Mouse (Mus musculus) kidney, postnatal 4 days (tissue): Measurements from ENCODE around the gene Cisd3.
"Not testable (repeated sequence)": the region's sequence is repeated elsewhere in the genome, so short reads cannot be mapped to it uniquely, and the experiment has no call there.

Experiments
- DNase-seq, 2 experiments: peaks; one replicate each; pipeline ENCODE4 v3.0.0; 2021; ENCODE audit warnings: mixed read lengths in 2 of 2

Cisd3 gene

DNA sequence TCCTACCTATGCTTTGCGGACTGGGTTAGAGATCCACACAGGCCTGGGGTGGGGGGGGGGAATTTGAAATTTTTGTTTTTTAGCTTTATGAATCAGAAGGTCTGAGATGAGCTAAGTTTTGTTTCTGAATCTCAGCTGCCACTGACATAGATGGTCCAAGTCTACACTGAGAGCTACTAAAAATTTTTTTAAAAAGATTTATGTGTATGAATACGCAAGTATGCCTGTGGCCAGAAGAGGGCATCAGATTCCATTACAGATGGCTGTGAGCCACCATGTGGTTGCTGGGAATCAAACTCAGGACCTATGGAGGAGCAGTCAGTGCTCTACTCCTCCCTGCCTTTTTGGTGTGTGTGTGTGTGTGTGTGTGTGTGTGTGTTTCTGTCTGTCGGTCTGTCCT, 28.7 kb downstream of the Cisd3 start:
- DNase-seq: no peak

GRCm38 (mm10) chr11:97714784-97715760, 29.4 kb downstream of the Cisd3 start:
- DNase-seq: no peak

DNA sequence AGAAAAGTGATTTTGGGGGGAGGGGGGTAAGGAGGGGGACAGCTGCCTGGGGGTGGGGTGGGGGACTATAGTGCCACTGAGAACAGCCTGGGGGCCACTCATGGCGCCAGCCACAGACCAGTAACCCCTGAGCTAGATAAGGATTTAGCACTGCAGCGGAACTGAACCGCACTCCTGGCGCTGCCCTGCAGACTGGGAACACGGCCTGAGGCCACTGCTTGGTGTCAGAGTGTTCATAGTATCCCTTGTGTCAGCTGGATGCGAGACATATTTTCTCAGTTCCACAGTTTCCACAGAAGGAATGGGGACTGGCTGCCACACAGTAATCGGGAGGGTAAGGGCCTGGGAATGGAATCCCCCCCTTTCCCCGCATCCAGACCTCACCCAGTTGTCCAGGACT, 30.4 kb downstream of the Cisd3 start:
- no peak for DNase-seq

GRCm38 (mm10) chr11:97717369-97718280, 32.0 kb downstream of the Cisd3 start:
- DNase-seq: no peak

GRCm38 (mm10) chr11:97718281-97718860, 32.7 kb downstream of the Cisd3 start:
- no peak for DNase-seq

- DNase-seq: no peak
These were observed 33.4 kb downstream of the Cisd3 start for GRCm38 (mm10) chr11:97719041-97719440.

GRCm38 (mm10) chr11:97721338-97721737, 35.7 kb downstream of the Cisd3 start:
- no peak for DNase-seq

DNA sequence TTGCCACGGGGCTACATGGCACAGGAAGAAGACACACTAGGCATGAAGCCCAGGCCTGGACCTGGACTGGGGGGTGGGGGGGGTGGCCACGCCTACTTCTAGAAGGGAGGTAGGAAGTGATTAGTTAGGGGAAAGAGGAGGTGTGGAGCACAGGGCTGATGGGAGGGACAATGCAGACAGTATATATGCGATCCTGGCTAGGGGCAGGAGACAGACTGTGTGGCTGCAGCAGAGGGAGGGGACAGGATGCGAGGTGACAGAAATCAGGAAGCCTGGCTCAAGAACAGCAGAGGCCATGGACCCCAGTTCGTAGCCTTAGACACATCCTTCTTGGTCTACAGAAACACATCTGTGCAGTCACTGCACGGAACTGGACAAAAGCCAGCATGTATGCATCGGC, 38.1 kb downstream of the Cisd3 start:
- peak; percentile 31 to 47 for DNase-seq

- no peak for DNase-seq
These were observed 42.7 kb downstream of the Cisd3 start for GRCm38 (mm10) chr11:97728311-97728710.

DNA sequence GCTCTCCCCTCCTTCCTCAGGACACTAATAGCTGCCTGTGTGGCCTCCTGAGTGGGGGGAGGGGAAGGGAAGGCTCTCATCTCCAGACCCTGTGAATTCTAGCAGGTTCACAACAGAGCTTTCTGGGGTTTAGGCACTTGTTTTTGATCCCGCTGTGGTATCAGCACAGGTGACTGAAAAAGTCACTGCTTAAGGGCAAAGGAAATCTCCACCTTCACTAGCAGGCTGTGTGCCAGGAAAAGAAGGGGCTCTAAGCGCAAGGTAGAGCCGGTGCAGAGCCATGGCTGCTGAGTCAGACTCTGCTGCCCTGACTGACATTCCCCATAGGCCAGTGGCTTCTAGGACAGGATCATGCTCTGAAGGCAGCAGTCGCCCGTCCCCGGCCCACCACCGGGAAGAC, 43.1 kb downstream of the Cisd3 start:
- DNase-seq: peak in 1 of 2 experiments; percentile 8

- DNase-seq: peak in 1 of 2 experiments; percentile 3
These were observed 48.1 kb downstream of the Cisd3 start for GRCm38 (mm10) chr11:97733689-97734088.

DNA sequence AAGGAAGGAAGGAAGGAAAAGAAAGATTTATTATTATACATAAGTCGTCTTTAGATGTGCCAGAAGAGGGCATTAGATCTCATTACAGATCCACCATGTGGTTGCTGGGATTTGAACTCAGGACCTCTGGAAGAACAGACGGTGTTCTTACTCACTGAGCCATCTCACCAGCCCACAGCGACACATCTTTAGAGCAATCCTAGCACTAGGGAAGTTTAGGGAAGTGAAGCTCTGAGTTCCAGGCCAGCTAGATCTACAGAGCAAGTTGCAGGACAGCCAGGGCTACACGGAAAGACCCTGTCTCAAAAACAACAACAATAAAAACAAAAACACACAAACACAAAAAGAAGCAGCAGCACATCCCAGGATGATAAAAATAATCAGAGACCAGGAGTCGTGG, 49.2 kb downstream of the Cisd3 start:
- DNase-seq: not testable (repeated sequence)

GRCm38 (mm10) chr11:97736645-97737044, 51.0 kb downstream of the Cisd3 start:
- no peak for DNase-seq

DNA sequence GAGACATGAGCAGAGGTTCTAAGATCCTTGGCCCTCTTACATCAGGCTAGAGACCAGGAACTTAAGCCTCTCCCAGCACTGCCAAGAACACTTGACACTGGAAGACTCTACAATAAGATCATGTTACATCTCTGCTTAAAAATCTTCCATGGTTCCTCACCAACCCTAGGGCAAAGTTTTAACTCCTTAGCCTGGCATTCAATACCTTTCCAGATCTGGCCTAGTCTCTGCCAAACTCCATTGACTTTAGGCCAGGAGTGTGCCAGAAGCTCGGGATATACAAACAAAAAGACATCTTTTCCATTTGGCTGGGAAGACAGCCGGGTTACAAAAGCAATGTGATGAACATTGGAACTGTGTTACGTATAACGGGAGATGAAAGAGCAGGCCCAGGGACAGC, 52.0 kb downstream of the Cisd3 start:
- DNase-seq: no peak
